Comparison of ENCODE assay signal across 11 mouse cellular contexts in genomic region chr16:44481599-44482593, GRCm38 (mm10).
DNase-seq lines count a peak whose midpoint lies in the region; ATAC-seq and TF ChIP-seq lines count a peak whose summit lies in the region.
"Had no signal": no experiment of that assay in that cellular context is flagged by ENCODE, and none has a peak within 500 bp of the region (broad histone marks: within the 10 kb centered on the region; RNA-seq: fewer than 3 reads in every experiment).

No protein-coding gene starts in this region.

- intact Hi-C loops in gastrocnemius, adult 2 months (cut with DNase I): loop anchor here (10.0 kb wide), 1 partner anchor 233 kb away; no protein-coding TSS in a partner anchor
- intact Hi-C loops in gastrocnemius, postnatal 36 days (cut with DNase I): loop anchor here (10.0 kb wide), 1 partner anchor 223 kb away; no protein-coding TSS in a partner anchor

- no peak overlapping the region for H3K4me3 ChIP-seq in gastrocnemius, adult 2 months
- H3K4me3 ChIP-seq in lung, embryonic 15.5 days: no peak overlapping the region
- no peak overlapping the region for H3K4me3 ChIP-seq in embryonic facial prominence, embryonic 15.5 days (replicated peaks)
- H3K4me3 ChIP-seq in midbrain, embryonic 16.5 days (ENCODE audit: low read depth, low read length): no peak overlapping the region

- H3K36me3 ChIP-seq in lung, embryonic 15.5 days: peaks cover 6% of the 10 kb centered on the region; the same call in 1 of the 2 replicates
- H3K36me3 ChIP-seq in embryonic facial prominence, embryonic 15.5 days: peaks cover 24% of the 10 kb centered on the region
- H3K36me3 ChIP-seq in midbrain, embryonic 16.5 days (ENCODE audit: control insufficient read depth, insufficient read depth, low read length): no peaks in the 10 kb centered on the region

- no peaks in the 10 kb centered on the region for H3K9me3 ChIP-seq in lung, embryonic 15.5 days
- no peaks in the 10 kb centered on the region for H3K9me3 ChIP-seq in embryonic facial prominence, embryonic 15.5 days (replicated peaks)
- no peaks in the 10 kb centered on the region for H3K9me3 ChIP-seq in midbrain, embryonic 16.5 days (replicated peaks; ENCODE audit: control insufficient read depth, low read length, poor library complexity, severe bottlenecking)

- DNase-seq in gastrocnemius, adult 2 months: no peak
- DNase-seq in gastrocnemius, adult 8-10 months (ENCODE audit: low spot score in 2 of 2): no peak
- no peak for DNase-seq in lung, postnatal 14 days
- DNase-seq in thymus, postnatal 14 days: no peak
- DNase-seq in gastrocnemius, postnatal 36 days: no peak
- DNase-seq: gastrocnemius, postnatal 25 days; right cerebral cortex, adult 18-20 months had no signal

- H3K4me1 ChIP-seq in lung, embryonic 15.5 days: peaks cover 34% of the 10 kb centered on the region
- H3K4me1 ChIP-seq in embryonic facial prominence, embryonic 15.5 days: peaks cover 22% of the 10 kb centered on the region
- peaks cover 3% of the 10 kb centered on the region for H3K4me1 ChIP-seq in midbrain, embryonic 16.5 days (ENCODE audit: control insufficient read depth, insufficient read depth, low read length)

- 35% methylated on average over 28 of the region's 28 CpGs for WGBS in lung, embryonic 15.5 days
- 49% methylated on average over 28 of the region's 28 CpGs for WGBS in embryonic facial prominence, embryonic 15.5 days
- 41% methylated on average over 28 of the region's 28 CpGs for WGBS in midbrain, embryonic 16.5 days

- H3K9ac ChIP-seq in lung, embryonic 15.5 days: 0 out of 2 replicates have a peak overlapping the region, but pooled peaks have one; percentile 2
- H3K9ac ChIP-seq in embryonic facial prominence, embryonic 15.5 days: no peak overlapping the region
- H3K9ac ChIP-seq in midbrain, embryonic 16.5 days (ENCODE audit: low read depth, low read length): peak overlapping the region; percentile 3; the same call in 1 of the 2 replicates

- peak; percentile 34; the same call in 1 of the 2 replicates for ATAC-seq in lung, embryonic 15.5 days (ENCODE audit: borderline replicate concordance, extremely low read depth, low FRiP score, low TSS enrichment)
- no peak for ATAC-seq in embryonic facial prominence, embryonic 15.5 days (ENCODE audit: insufficient number of reproducible peaks, low FRiP score, low TSS enrichment, low read depth)
- no peak for ATAC-seq in midbrain, embryonic 16.5 days

- H3K4me2 ChIP-seq in lung, embryonic 15.5 days: no peak overlapping the region
- H3K4me2 ChIP-seq in embryonic facial prominence, embryonic 15.5 days (replicated peaks): no peak overlapping the region
- H3K4me2 ChIP-seq in midbrain, embryonic 16.5 days (ENCODE audit: low read length): peak overlapping the region; percentile 10; the same call in 1 of the 2 replicates
- H3K4me2 ChIP-seq: liver, embryonic 11.5 days had no signal

- H3K27me3 ChIP-seq in lung, embryonic 15.5 days: no peaks in the 10 kb centered on the region
- H3K27me3 ChIP-seq in embryonic facial prominence, embryonic 15.5 days: no peaks in the 10 kb centered on the region
- H3K27me3 ChIP-seq in midbrain, embryonic 16.5 days (ENCODE audit: control insufficient read depth, insufficient read depth, low read depth, low read length): no peaks in the 10 kb centered on the region

- peak overlapping the region; percentile 56 for H3K27ac ChIP-seq in gastrocnemius, adult 2 months
- H3K27ac ChIP-seq in lung, embryonic 15.5 days: peak overlapping the region; percentile 79
- H3K27ac ChIP-seq in embryonic facial prominence, embryonic 15.5 days (replicated peaks): peak overlapping the region; percentile 48; the same call in 1 of the 2 replicates
- peak overlapping the region; percentile 47 for H3K27ac ChIP-seq in midbrain, embryonic 16.5 days (ENCODE audit: low read length)

- TF ChIP-seq CTCF in gastrocnemius, adult 2 months (IDR thresholded peaks at IDR 0.05): no peak
